Mouse (Mus musculus) heart, embryonic 13.5 days (tissue): Measurements from ENCODE around the gene 2510009E07Rik. TPM values are rescaled to one million over a fixed set of nuclear protein-coding genes. Genes with fewer than 3 reads are reported as not detected.

Experiments used
- ATAC-seq: fragments of 200-750 bp; cut with Nextera tagmentation; 2 replicates; pipeline ENCODE4 v1.8.0; 2017; ENCODE audit warnings: moderate TSS enrichment; ENCODE audit not compliant: insufficient number of reproducible peaks, low FRiP score, low TSS enrichment; ENCODE audit errors: extremely low read depth
- H3K27ac ChIP-seq: fragments of 300-500 bp; sonication (generic); replicated peaks from 2 replicates; pipeline ENCODE4 v1.5.1; 2015; ENCODE audit warnings: moderate library complexity, mild to moderate bottlenecking, inconsistent platforms
- H3K27me3 ChIP-seq: fragments of 300-500 bp; sonication (generic); replicated peaks from 2 replicates; pipeline ENCODE4 v1.6.1; 2015; ENCODE audit warnings: mild to moderate bottlenecking, inconsistent platforms
- H3K36me3 ChIP-seq: fragments of 300-500 bp; sonication (generic); 2 replicates; pipeline ENCODE4 v1.6.1; 2015; ENCODE audit warnings: mild to moderate bottlenecking, inconsistent platforms
- H3K4me1 ChIP-seq: fragments of 300-500 bp; sonication (generic); 2 replicates; pipeline ENCODE4 v1.6.1; 2015; ENCODE audit warnings: inconsistent platforms
- H3K4me2 ChIP-seq: fragments of 300-500 bp; sonication (generic); 2 replicates; pipeline ENCODE4 v1.6.1; 2015; ENCODE audit warnings: inconsistent platforms, mild to moderate bottlenecking, moderate library complexity
- H3K4me3 ChIP-seq: fragments of 300-500 bp; sonication (generic); 2 replicates; pipeline ENCODE4 v1.5.1; 2015; ENCODE audit warnings: moderate library complexity, mild to moderate bottlenecking, inconsistent platforms
- H3K9ac ChIP-seq: fragments of 300-500 bp; sonication (generic); 2 replicates; pipeline ENCODE4 v1.6.1; 2015; ENCODE audit warnings: inconsistent platforms, mild to moderate bottlenecking, moderate library complexity
- H3K9me3 ChIP-seq: fragments of 300-500 bp; sonication (generic); 2 replicates; pipeline ENCODE4 v1.6.1; 2016; ENCODE audit warnings: inconsistent platforms
- WGBS: fragments of 180-500 bp; shearing (Covaris S2); methylation state at CpG from one replicate; pipeline ENCODE4 v1.1.7; 2015; ENCODE audit warnings: mixed read lengths; 5-methylcytosine and 5-hydroxymethylcytosine counted together
- polyA plus RNA-seq: library from polyadenylated mRNA; unstranded; fragments of >200 nt; fragmentation: Nextera tagmentation; extraction: Ambion mirVana; gene quantifications from 2 replicates; pipeline ENCODE4 v1.2.1, GENCODE M21; 2015

Gene 2510009E07Rik
- polyA plus RNA-seq, 1 experiment from 2014 or later = 19.3 TPM

DNA sequence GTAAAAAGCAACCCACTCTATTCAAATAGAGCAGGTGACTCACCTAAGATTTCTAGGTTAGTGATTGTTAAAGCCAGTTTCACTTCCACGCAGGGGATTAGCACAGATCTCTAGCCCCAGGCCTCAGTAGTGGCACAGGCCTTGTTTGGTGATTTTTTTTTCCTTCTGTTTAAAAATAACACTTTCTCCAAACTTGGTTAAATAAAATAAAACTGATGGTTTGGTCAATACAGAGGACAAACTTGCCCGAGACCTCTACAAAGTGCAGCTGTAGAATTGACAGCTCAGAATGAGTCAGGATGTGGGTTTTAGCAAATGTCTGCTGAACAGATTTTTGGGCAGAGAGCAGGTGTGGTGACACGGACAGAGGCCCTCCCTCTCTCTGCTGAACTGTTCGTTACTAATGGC is 62.6 kb downstream of the 2510009E07Rik start:
- Histone ChIP-seq H3K9me3 (no peaks in the 10 kb centered on the region), H3K9ac (no peak overlapping the region), H3K36me3 (no peaks in the 10 kb centered on the region), H3K4me2 (no peak overlapping the region), H3K27ac (no peak overlapping the region), H3K4me1 (peaks cover 35% of the 10 kb centered on the region), H3K4me3 (no peak overlapping the region), H3K27me3 (no peaks in the 10 kb centered on the region)
- no peak for ATAC-seq
- 80% methylated on average over 4 of the region's 4 CpGs for WGBS

DNA sequence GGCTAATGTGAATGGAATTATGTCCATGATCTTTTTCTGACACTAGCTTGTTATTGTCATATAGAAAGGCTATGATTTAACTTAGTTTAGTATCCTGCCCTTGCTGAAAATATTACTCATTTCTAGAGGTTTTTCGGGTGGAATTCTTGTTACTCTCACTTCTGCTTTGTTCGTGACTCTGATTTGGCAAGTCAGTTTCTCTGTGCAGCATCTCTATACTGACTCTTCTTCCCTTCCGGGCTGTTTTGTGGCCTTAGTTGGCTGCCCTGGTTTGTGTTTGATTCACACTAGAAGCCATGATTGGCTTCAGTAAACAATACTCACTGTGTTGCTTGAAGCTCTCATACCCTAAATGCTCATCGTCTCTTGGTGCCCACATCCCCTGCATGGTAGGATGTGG is 63.9 kb downstream of the 2510009E07Rik start:
- no peaks in the 10 kb centered on the region for H3K27me3 ChIP-seq
- H3K4me1 ChIP-seq = peaks cover 31% of the 10 kb centered on the region
- H3K4me3 ChIP-seq = no peak overlapping the region
- ATAC-seq = no peak
- no peak overlapping the region for H3K9ac ChIP-seq
- H3K9me3 ChIP-seq = no peaks in the 10 kb centered on the region
- H3K4me2 ChIP-seq = no peak overlapping the region
- WGBS = 79% methylated on average over 4 of the region's 4 CpGs
- H3K36me3 ChIP-seq = no peaks in the 10 kb centered on the region
- H3K27ac ChIP-seq = no peak overlapping the region

GRCm38 (mm10) chr16:21628061-21628591 is 66.3 kb downstream of the 2510009E07Rik start:
- H3K27ac ChIP-seq = no peak overlapping the region
- H3K4me3 ChIP-seq = no peak overlapping the region
- H3K9me3 ChIP-seq = no peaks in the 10 kb centered on the region
- H3K4me1 ChIP-seq = peaks cover 26% of the 10 kb centered on the region
- no peaks in the 10 kb centered on the region for H3K27me3 ChIP-seq
- no peak overlapping the region for H3K4me2 ChIP-seq
- H3K9ac ChIP-seq = no peak overlapping the region
- peaks cover 6% of the 10 kb centered on the region; the same call in 1 of the 2 replicates for H3K36me3 ChIP-seq
- WGBS = 58% methylated on average over 13 of the region's 13 CpGs
- ATAC-seq = no peak

GRCm38 (mm10) chr16:21627248-21627647 is 67.2 kb downstream of the 2510009E07Rik start:
- Histone ChIP-seq H3K4me1 (peaks cover 26% of the 10 kb centered on the region), H3K27me3 (no peaks in the 10 kb centered on the region), H3K4me2 (no peak overlapping the region), H3K4me3 (no peak overlapping the region), H3K9ac (no peak overlapping the region), H3K27ac (no peak overlapping the region), H3K36me3 (peaks cover 6% of the 10 kb centered on the region; the same call in 1 of the 2 replicates), H3K9me3 (no peaks in the 10 kb centered on the region)
- ATAC-seq = no peak
- WGBS = 72% methylated on average over 6 of the region's 6 CpGs

- Histone ChIP-seq H3K4me3 (no peak overlapping the region), H3K9ac (no peak overlapping the region), H3K4me2 (no peak overlapping the region), H3K4me1 (peaks cover 26% of the 10 kb centered on the region), H3K27me3 (no peaks in the 10 kb centered on the region), H3K9me3 (no peaks in the 10 kb centered on the region), H3K36me3 (peaks cover 6% of the 10 kb centered on the region; the same call in 1 of the 2 replicates), H3K27ac (no peak overlapping the region)
- WGBS = 73% methylated on average over 6 of the region's 6 CpGs
- no peak for ATAC-seq
Observed at GRCm38 (mm10) chr16:21625784-21626634, 68.5 kb downstream of the 2510009E07Rik start.

GRCm38 (mm10) chr16:21620630-21621029 is 73.8 kb downstream of the 2510009E07Rik start:
- Histone ChIP-seq H3K27ac (no peak overlapping the region), H3K9me3 (no peaks in the 10 kb centered on the region), H3K4me2 (no peak overlapping the region), H3K36me3 (peaks cover 6% of the 10 kb centered on the region; the same call in 1 of the 2 replicates), H3K4me1 (peaks cover 13% of the 10 kb centered on the region), H3K9ac (no peak overlapping the region), H3K27me3 (no peaks in the 10 kb centered on the region), H3K4me3 (no peak overlapping the region)
- ATAC-seq = no peak
- WGBS = 67% methylated on average over 2 of the region's 2 CpGs

DNA sequence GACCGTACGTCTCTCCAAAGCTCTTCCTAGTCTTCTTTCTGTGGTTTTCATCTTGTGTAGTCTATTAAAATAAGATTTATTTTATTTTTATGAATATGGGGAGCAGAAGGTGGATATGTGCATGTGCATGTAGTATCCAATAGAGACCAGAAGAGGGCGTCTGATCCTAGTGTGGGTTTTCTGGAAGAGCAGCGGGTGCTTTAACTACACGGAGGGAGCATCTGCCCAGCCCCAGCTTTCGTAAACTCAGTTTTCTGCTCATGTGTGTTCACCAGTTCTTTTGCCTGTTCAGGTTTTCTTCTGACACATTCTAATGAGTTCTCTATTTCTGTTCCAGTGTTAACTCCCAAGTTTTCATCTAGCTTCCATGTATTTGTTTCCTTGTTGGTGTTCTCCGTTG is 78.7 kb downstream of the 2510009E07Rik start:
- Histone ChIP-seq H3K4me1 (peaks cover 17% of the 10 kb centered on the region), H3K4me2 (no peak overlapping the region), H3K9ac (no peak overlapping the region), H3K4me3 (no peak overlapping the region), H3K27ac (no peak overlapping the region), H3K27me3 (no peaks in the 10 kb centered on the region), H3K9me3 (no peaks in the 10 kb centered on the region), H3K36me3 (0 out of 2 replicates have a peak, but pooled peaks cover 5% of the 10 kb centered on the region)
- no peak for ATAC-seq
- WGBS = 61% methylated on average over 7 of the region's 7 CpGs

DNA sequence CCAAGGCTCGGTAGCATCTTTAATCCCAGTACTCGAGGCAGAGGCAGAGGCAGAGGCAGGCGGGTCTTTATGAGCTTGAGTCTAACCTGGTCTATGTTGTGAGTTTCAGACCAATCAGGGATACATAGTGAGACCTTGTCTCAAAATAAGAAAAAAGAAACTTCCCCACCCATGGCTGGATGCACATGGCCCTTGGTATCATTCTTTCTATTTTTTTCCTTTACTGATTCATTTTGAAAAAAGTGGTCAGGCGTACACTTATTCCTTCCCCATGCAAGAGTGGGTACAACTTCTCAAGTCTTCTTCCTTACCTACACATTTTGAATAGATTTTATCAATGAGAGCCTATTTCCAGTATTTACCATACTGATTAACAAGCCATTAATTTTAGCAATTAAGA is 84.0 kb downstream of the 2510009E07Rik start:
- Histone ChIP-seq H3K9ac (no peak overlapping the region), H3K4me1 (peaks cover 41% of the 10 kb centered on the region), H3K27ac (no peak overlapping the region), H3K4me3 (no peak overlapping the region), H3K36me3 (0 out of 2 replicates have a peak, but pooled peaks cover 5% of the 10 kb centered on the region), H3K9me3 (no peaks in the 10 kb centered on the region), H3K4me2 (no peak overlapping the region), H3K27me3 (no peaks in the 10 kb centered on the region)
- 86% methylated on average over 4 of the region's 4 CpGs for WGBS
- ATAC-seq = no peak

- peak overlapping the region; percentile 89 for H3K27ac ChIP-seq
- no peaks in the 10 kb centered on the region for H3K9me3 ChIP-seq
- H3K4me3 ChIP-seq = no peak overlapping the region
- 0 out of 2 replicates have a peak, but pooled peaks cover 3% of the 10 kb centered on the region for H3K36me3 ChIP-seq
- peak overlapping the region; percentile 2; the same call in 1 of the 2 replicates for H3K9ac ChIP-seq
- H3K4me1 ChIP-seq = peaks cover 40% of the 10 kb centered on the region
- no peaks in the 10 kb centered on the region for H3K27me3 ChIP-seq
- 35% methylated on average over 10 of the region's 10 CpGs for WGBS
- ATAC-seq = peak; percentile 51; the same call in 1 of the 2 replicates
- H3K4me2 ChIP-seq = no peak overlapping the region
Observed at GRCm38 (mm10) chr16:21608176-21608865, 86.1 kb downstream of the 2510009E07Rik start.

DNA sequence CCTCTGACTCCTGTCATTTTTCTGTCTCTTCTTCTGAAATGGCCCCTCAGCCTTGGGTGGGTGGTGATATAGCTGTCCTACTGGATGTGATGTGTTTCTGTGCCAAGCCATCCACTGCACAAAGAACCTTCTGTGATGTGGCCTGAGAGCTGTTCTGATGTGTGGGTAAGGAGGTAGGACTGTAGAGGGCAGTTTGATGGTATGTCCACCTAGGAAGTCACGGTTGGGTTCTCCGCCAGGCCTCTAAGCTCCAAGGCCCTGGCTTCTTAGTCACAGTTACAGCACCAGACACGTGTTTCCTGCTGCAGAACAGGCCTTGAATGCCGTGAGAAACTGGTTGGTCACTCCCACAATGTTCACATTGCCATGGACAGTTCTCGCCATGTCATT is 86.8 kb downstream of the 2510009E07Rik start:
- Histone ChIP-seq H3K4me2 (no peak overlapping the region), H3K9ac (no peak overlapping the region), H3K4me3 (no peak overlapping the region), H3K27me3 (no peaks in the 10 kb centered on the region), H3K27ac (peak overlapping the region; percentile 89), H3K36me3 (no peaks in the 10 kb centered on the region), H3K4me1 (peaks cover 40% of the 10 kb centered on the region), H3K9me3 (no peaks in the 10 kb centered on the region)
- ATAC-seq = no peak
- WGBS = 61% methylated on average over 5 of the region's 5 CpGs

DNA sequence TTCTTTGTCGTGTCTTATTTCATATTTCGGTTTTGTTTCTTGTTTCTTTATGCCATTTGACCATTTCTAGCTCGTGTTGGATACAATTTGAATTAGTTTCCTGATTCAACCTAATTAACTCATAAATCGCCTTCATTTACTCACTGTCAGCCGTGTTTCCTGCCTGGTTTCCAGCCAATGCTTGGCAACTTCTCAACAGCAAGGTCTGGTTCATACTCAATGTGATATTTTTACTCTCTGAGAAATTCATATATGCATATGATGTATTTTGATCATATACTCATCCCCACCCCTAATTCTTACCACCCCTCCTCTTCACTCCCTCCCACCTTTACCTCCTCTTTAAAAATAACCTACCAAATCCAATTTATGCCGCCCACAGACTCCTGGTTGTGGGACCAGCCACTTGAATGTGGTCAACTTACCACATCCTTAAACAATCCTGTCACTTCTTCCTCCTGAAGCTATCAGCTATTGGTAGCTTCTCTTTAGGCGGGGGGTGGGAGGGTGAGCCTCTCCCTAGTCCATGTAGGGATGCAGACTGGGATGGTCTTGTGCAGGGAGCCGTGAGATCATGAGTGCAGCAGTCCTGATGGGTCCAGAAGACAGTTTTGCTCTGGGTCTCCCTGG is 87.3 kb downstream of the 2510009E07Rik start:
- Histone ChIP-seq H3K9ac (no peak overlapping the region), H3K27ac (peak overlapping the region; percentile 89), H3K36me3 (no peaks in the 10 kb centered on the region), H3K4me2 (no peak overlapping the region), H3K27me3 (no peaks in the 10 kb centered on the region), H3K4me3 (no peak overlapping the region), H3K9me3 (no peaks in the 10 kb centered on the region), H3K4me1 (peaks cover 40% of the 10 kb centered on the region)
- ATAC-seq = no peak
- WGBS = 73% methylated on average over 8 of the region's 8 CpGs
